Mouse (Mus musculus): ENCODE measurements at regions not wholly inside any gene's neighbourhood (a gene's known extent, or its start where the extent isn't known, plus 50 kb on each side); places are given as distances from the start of the nearest gene placed in this dataset.
"Not testable (repeated sequence)": the region's sequence is repeated elsewhere in the genome, so short reads cannot be mapped to it uniquely, and the experiment has no call there.

DNA sequence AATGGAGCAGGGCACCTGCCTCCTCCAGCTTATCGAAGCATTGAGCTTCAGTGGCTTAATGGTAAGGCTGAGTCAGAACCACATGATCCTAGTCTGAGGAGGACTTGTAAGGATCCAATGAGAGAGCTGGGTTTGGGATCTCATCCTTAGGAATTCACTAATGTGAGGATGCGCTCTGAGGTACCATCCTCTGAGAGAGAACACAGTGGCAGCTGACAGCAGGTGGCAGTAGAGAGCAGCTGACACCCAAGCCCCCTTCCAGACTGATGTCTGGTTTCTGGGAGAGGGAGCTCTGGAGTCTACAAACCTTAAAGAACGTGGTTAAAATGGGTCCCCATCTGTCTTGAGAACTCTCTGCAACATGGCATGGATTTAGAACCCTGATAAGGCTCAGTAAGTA lies 137.8 kb downstream of the B3glct start:
- in situ Hi-C loops (cut with MboI; ENCODE audit: unreplicated experiment in 2 of 2): no loop called here

DNA sequence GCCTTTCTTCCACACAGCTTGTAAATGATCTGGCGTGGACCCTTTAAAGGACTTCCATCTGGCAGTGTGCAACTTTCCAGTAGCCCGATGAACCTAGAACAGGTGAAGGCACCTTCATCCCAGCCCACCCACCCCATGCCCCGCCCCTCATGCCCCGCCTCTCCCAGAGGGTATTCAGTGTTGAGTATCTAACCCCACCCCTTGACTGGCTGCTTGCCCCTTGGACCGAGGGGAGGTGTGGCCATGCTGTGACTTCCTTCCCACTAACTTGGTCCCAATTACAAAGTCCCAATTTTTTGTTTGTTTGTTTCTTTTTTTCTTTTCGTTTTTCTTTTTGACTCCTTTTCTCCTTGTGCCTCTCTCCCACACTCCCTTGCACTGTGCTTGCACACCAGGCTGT lies 140.8 kb downstream of the B3glct start:
- in situ Hi-C loops (cut with MboI; ENCODE audit: unreplicated experiment in 2 of 2): no loop called here

DNA sequence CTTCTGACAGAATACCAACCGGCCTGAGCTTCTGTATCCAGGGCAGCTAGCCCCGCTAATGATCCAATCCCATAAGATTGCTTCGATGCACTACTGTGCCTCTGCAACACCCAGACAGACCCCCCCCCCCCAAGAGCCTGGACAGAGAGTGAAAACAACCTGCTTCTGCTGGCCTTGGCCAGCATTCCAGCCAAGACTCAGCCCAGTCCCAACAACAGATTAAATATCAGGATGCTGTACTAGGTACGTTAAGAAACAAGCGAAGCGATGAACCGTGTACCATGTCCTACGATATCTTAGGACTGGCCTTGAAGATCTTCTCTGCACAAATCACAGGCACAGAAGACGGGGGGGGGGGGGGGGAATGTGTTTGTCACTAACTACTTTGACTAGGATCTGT lies 145.8 kb downstream of the B3glct start:
- in situ Hi-C loops (cut with MboI; ENCODE audit: unreplicated experiment in 2 of 2): no loop called here

GRCm38 (mm10) chr5:149827599-149827998 lies 149.6 kb downstream of the B3glct start:
- in situ Hi-C loops (cut with MboI; ENCODE audit: unreplicated experiment in 2 of 2): no loop called here

DNA sequence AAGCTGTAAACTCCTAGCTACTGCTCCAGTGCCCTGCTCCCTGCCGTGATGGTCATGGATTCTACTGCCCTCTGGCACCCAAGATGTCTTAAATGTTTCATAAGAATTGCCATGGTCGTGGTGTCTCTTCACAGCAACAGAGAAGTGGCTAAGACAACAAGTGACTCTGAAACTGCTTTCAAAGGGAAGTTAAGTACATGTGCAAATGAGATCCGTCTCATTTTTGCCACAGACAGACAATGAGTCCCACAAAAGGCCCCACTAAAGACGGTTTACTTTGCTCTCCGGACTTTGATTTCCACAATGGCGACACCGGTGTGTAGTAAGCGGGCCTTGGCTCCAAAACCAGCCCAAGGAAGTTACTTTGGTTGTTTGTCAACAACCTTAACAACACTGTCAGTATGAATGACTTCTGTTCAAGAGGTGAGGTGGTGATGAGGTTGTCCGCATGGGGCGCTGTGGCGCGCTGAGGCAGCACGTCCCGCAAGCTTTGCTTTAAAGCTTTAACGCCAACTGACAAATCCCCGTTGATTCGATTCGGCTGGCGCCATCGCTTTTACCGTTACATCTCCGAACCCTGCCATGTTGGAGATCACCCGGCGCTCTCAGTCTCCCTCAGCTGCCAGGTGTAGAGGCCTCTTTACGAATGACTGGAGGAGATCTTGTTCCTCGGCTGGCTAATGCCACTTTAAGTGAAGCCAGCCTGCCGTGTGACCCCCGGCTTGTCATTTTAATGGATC lies 153.3 kb downstream of the B3glct start:
- in situ Hi-C loops (cut with MboI; ENCODE audit: unreplicated experiment in 2 of 2): no loop called here

- in situ Hi-C loops (cut with MboI; ENCODE audit: unreplicated experiment in 2 of 2): no loop called here
Observed at GRCm38 (mm10) chr5:149837379-149837778, 159.3 kb downstream of the B3glct start.

- in situ Hi-C loops (cut with MboI; ENCODE audit: unreplicated experiment in 2 of 2): no loop called here
Observed at GRCm38 (mm10) chr5:149842491-149842890, 164.5 kb downstream of the B3glct start.

DNA sequence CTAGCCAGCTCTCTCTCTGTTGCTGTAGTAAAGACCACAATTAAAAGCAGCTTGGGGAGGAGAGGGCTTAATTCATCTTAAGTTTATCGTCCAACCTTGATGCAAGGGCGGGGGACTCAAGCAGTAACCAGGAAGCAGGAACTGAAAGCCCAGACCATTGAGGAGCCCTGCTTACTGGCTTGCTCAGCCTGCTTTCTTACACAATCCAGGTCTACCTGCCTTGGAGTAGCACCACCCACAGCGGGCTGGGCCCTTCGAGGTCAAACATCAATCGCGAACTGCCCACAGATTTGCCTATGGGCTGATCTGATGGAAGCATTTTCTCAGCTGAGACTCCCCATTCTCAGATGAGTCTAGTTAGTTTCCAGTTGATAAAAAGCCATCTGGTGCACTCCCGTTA lies 165.3 kb downstream of the B3glct start:
- in situ Hi-C loops (cut with MboI; ENCODE audit: unreplicated experiment in 2 of 2): no loop called here

GRCm38 (mm10) chr5:149845256-149845655 lies 167.2 kb downstream of the B3glct start:
- in situ Hi-C loops (cut with MboI; ENCODE audit: unreplicated experiment in 2 of 2): no loop called here

GRCm38 (mm10) chr5:149848465-149848864 lies 170.0 kb upstream of the Rxfp2 start:
- in situ Hi-C loops (cut with MboI; ENCODE audit: unreplicated experiment in 2 of 2): no loop called here

- in situ Hi-C loops (cut with MboI; ENCODE audit: unreplicated experiment in 2 of 2): loop anchor here in 1 of 2 experiments (10.0 kb wide), 1 partner anchor 176 kb away; the partner anchor contains the start of gene B3glct
Observed at GRCm38 (mm10) chr5:149851011-149851410, 167.5 kb upstream of the Rxfp2 start.

GRCm38 (mm10) chr5:149852516-149852915 lies 166.0 kb upstream of the Rxfp2 start:
- in situ Hi-C loops (cut with MboI; ENCODE audit: unreplicated experiment in 2 of 2): loop anchor here in 1 of 2 experiments (10.0 kb wide), 1 partner anchor 178 kb away; the partner anchor contains the start of gene B3glct

GRCm38 (mm10) chr5:149856101-149856500 lies 162.4 kb upstream of the Rxfp2 start:
- in situ Hi-C loops (cut with MboI; ENCODE audit: unreplicated experiment in 2 of 2): loop anchor here in 1 of 2 experiments (10.0 kb wide), 1 partner anchor 181 kb away; the partner anchor contains the start of gene B3glct

GRCm38 (mm10) chr5:149857019-149857418 lies 161.5 kb upstream of the Rxfp2 start:
- in situ Hi-C loops (cut with MboI; ENCODE audit: unreplicated experiment in 2 of 2): loop anchor here in 1 of 2 experiments (10.0 kb wide), 1 partner anchor 182 kb away; the partner anchor contains the start of gene B3glct

DNA sequence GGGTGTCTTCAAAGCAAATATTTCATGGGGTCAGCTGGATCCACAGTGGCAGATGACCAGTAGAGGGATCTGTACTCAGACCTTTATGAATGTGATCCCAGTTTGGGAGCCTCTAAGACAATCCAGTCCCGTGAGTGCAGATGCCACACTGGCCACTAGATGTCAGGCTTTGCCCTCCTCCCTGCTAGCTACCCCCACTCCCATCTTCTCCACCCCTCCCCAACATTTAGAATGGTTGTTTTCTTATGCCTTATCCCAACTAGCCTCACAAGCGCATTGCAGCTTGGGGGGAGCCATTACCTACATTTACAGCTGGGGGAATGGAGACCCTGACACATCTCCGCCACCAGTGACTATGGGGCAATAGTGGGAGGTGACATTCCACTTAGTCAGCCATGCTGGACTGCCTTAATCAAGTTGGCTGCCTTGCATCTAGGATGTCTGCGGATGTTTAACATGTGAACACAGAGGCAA lies 156.9 kb upstream of the Rxfp2 start:
- in situ Hi-C loops (cut with MboI; ENCODE audit: unreplicated experiment in 2 of 2): no loop called here

GRCm38 (mm10) chr5:149867926-149868325 lies 150.5 kb upstream of the Rxfp2 start:
- in situ Hi-C loops (cut with MboI; ENCODE audit: unreplicated experiment in 2 of 2): no loop called here

- in situ Hi-C loops (cut with MboI; ENCODE audit: unreplicated experiment in 2 of 2): no loop called here
Observed at GRCm38 (mm10) chr5:149869441-149869840, 149.0 kb upstream of the Rxfp2 start.

GRCm38 (mm10) chr5:149870596-149870995 lies 147.9 kb upstream of the Rxfp2 start:
- in situ Hi-C loops (cut with MboI; ENCODE audit: unreplicated experiment in 2 of 2): no loop called here

DNA sequence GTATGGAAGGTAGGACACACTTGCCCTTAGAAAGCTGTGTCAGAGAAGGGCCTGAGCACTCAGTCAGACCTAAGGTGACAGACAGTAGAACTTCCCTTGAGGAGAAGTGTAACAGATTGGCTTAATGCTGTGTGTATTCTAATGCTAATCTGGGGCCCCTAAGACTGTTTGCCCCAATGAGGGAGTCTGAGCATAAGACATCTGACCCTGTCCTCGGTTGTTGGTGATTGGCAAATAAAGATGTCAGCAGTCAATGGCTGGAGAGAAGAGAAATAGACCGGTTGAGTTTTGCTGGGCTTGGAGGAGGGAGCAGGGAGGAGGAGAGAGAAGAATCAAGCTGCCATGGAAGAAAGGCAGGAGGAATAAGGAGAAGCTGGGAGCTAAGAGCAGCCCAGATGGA lies 147.0 kb upstream of the Rxfp2 start:
- in situ Hi-C loops (cut with MboI; ENCODE audit: unreplicated experiment in 2 of 2): no loop called here

DNA sequence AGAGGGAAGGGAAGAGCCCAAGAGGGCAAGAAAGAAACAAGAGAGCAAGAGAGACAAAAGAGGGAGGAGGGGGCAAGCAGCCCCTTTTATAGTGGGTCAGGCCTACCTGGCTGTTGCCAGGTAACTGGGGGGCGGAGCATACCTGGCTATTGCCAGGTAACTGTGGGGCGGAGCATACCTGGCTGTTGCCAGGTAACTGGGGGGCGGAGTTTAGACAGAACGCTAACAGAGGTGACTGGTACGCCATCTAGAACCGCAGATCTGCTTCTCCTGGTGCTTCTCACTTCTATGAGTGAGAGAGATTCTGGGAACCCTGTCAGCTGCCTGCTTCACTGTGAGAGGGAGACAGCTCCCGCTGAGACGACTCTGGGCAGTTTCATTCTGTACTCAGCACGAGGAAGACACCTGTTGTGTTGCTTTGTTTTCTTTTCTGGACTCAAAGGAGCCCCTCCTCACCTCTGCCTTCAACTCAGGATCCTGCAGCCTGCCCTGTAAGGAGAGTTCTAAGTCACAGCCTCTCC lies 144.9 kb upstream of the Rxfp2 start:
- in situ Hi-C loops (cut with MboI; ENCODE audit: unreplicated experiment in 2 of 2): no loop called here

GRCm38 (mm10) chr5:149874342-149874741 lies 144.1 kb upstream of the Rxfp2 start:
- in situ Hi-C loops (cut with MboI; ENCODE audit: unreplicated experiment in 2 of 2): no loop called here

- in situ Hi-C loops (cut with MboI; ENCODE audit: unreplicated experiment in 2 of 2): not testable (repeated sequence)
Observed at GRCm38 (mm10) chr5:149892453-149892852, 126.0 kb upstream of the Rxfp2 start.
